Mouse (Mus musculus) cerebellum, adult 2 months (tissue): ENCODE data around the gene Guca1b.

Source experiments
- CTCF ChIP-seq: fragments of 200-500 bp; IDR thresholded peaks from 2 replicates; pipeline ENCODE4 v1.5.1; 2011; ENCODE audit warnings: low read depth, mild to moderate bottlenecking, control low read depth, low read length, moderate library complexity, borderline replicate concordance; ENCODE audit not compliant: insufficient read depth
- POLR2A ChIP-seq: fragments of 200-500 bp; IDR thresholded peaks from 2 replicates; pipeline ENCODE4 v1.6.1; 2011; ENCODE audit warnings: low read length, control low read depth, borderline replicate concordance; ENCODE audit not compliant: insufficient read depth

- TF ChIP-seq POLR2A (no peak), CTCF (no peak)
Observed at GRCm38 (mm10) chr17:47421566-47421965, 36.4 kb downstream of the Guca1b start.
